In genomic region chr6:141097338-141098122, GRCm38 (mm10) we compare ENCODE assay signal across 22 mouse cellular contexts.
DNase-seq lines count a peak whose midpoint lies in the region; ATAC-seq lines count a peak whose summit lies in the region.
"Had no signal": no experiment of that assay in that cellular context is flagged by ENCODE, and none has a peak within 500 bp of the region (broad histone marks: within the 10 kb centered on the region; RNA-seq: fewer than 3 reads in every experiment).

No protein-coding gene starts in this region.

- no peaks in the 10 kb centered on the region for H3K27me3 ChIP-seq in midbrain, embryonic 10.5 days (ENCODE audit: low read depth, poor library complexity, severe bottlenecking)
- no peaks in the 10 kb centered on the region for H3K27me3 ChIP-seq in midbrain, embryonic 11.5 days (ENCODE audit: control insufficient read depth, insufficient read depth, low read length)
- H3K27me3 ChIP-seq in embryonic facial prominence, embryonic 10.5 days (replicated peaks; ENCODE audit: low read depth, poor library complexity, severe bottlenecking) = no peaks in the 10 kb centered on the region
- no peaks in the 10 kb centered on the region for H3K27me3 ChIP-seq in neural tube, embryonic 12.5 days (replicated peaks)
- H3K27me3 ChIP-seq: heart, embryonic 13.5 days; limb, embryonic 13.5 days; midbrain, embryonic 12.5 days; Patski had no signal

- H3K9me3 ChIP-seq in midbrain, embryonic 10.5 days (replicated peaks) = no peaks in the 10 kb centered on the region
- no peaks in the 10 kb centered on the region for H3K9me3 ChIP-seq in midbrain, embryonic 11.5 days (ENCODE audit: control insufficient read depth, low read length)
- no peaks in the 10 kb centered on the region for H3K9me3 ChIP-seq in embryonic facial prominence, embryonic 10.5 days
- H3K9me3 ChIP-seq in neural tube, embryonic 12.5 days = no peaks in the 10 kb centered on the region
- H3K9me3 ChIP-seq: heart, embryonic 13.5 days; limb, embryonic 13.5 days; midbrain, embryonic 12.5 days had no signal

- no peak overlapping the region for H3K9ac ChIP-seq in midbrain, embryonic 11.5 days (ENCODE audit: low read length)
- no peak overlapping the region for H3K9ac ChIP-seq in neural tube, embryonic 12.5 days
- H3K9ac ChIP-seq: heart, embryonic 13.5 days; limb, embryonic 13.5 days; liver, embryonic 14.5 days; midbrain, embryonic 12.5 days had no signal

- DNase-seq in midbrain, embryonic 10.5 days (ENCODE audit: low spot score) = no peak
- DNase-seq in midbrain, embryonic 11.5 days (ENCODE audit: low spot score, missing footprints) = no peak
- no peak for DNase-seq in embryonic facial prominence, embryonic 10.5 days (ENCODE audit: low spot score)
- peak; percentile 21 for DNase-seq in lung, postnatal 14 days
- DNase-seq in thymus, postnatal 14 days = no peak
- no peak for DNase-seq in adrenal gland, adult 18-20 months (ENCODE audit: low spot score in 2 of 2)
- DNase-seq in gastrocnemius, adult 18-20 months (ENCODE audit: low spot score) = no peak
- DNase-seq: adrenal gland, postnatal 25 days; cerebellum, adult 8-10 months; heart, adult 11 months; heart, postnatal 36 days; kidney, adult 11 months; thymus, postnatal 4 days had no signal

- H3K4me1 ChIP-seq in midbrain, embryonic 10.5 days = peaks cover 8% of the 10 kb centered on the region
- H3K4me1 ChIP-seq in midbrain, embryonic 11.5 days (ENCODE audit: control insufficient read depth, insufficient read depth, low read length) = no peaks in the 10 kb centered on the region
- H3K4me1 ChIP-seq in embryonic facial prominence, embryonic 10.5 days = peaks cover 9% of the 10 kb centered on the region; the same call in 1 of the 2 replicates
- no peaks in the 10 kb centered on the region for H3K4me1 ChIP-seq in neural tube, embryonic 12.5 days
- H3K4me1 ChIP-seq: limb, embryonic 13.5 days; midbrain, embryonic 12.5 days had no signal

- ATAC-seq in midbrain, embryonic 11.5 days (ENCODE audit: low FRiP score) = no peak
- ATAC-seq in neural tube, embryonic 12.5 days (ENCODE audit: low FRiP score, low read depth) = 0 out of 2 replicates have a peak, but pooled peaks have one; percentile 44
- ATAC-seq: activated CD4-positive, CD25-positive, alpha-beta regulatory T cell, adult 4 months; forebrain, embryonic 14.5 days; hindbrain, embryonic 16.5 days; Patski had no signal

- H3K4me3 ChIP-seq in midbrain, embryonic 10.5 days = no peak overlapping the region
- H3K4me3 ChIP-seq in midbrain, embryonic 11.5 days (ENCODE audit: low read depth, low read length) = no peak overlapping the region
- no peak overlapping the region for H3K4me3 ChIP-seq in embryonic facial prominence, embryonic 10.5 days
- H3K4me3 ChIP-seq in neural tube, embryonic 12.5 days = no peak overlapping the region
- H3K4me3 ChIP-seq: heart, embryonic 13.5 days; limb, embryonic 13.5 days; midbrain, embryonic 12.5 days had no signal

- H3K36me3 ChIP-seq in midbrain, embryonic 10.5 days = no peaks in the 10 kb centered on the region
- H3K36me3 ChIP-seq in midbrain, embryonic 11.5 days (ENCODE audit: control insufficient read depth, insufficient read depth, low read length) = no peaks in the 10 kb centered on the region
- H3K36me3 ChIP-seq in embryonic facial prominence, embryonic 10.5 days (replicated peaks) = no peaks in the 10 kb centered on the region
- H3K36me3 ChIP-seq in neural tube, embryonic 12.5 days = no peaks in the 10 kb centered on the region
- H3K36me3 ChIP-seq: heart, embryonic 13.5 days; limb, embryonic 13.5 days; midbrain, embryonic 12.5 days had no signal

- 0 out of 2 replicates have a peak overlapping the region, but pooled peaks have one; percentile 28 for H3K27ac ChIP-seq in midbrain, embryonic 10.5 days (replicated peaks)
- no peak overlapping the region for H3K27ac ChIP-seq in midbrain, embryonic 11.5 days (ENCODE audit: low read depth, low read length)
- H3K27ac ChIP-seq in embryonic facial prominence, embryonic 10.5 days (replicated peaks) = peak overlapping the region; percentile 24; the same call in 1 of the 2 replicates
- H3K27ac ChIP-seq in neural tube, embryonic 12.5 days = no peak overlapping the region
- H3K27ac ChIP-seq: heart, embryonic 13.5 days; limb, embryonic 13.5 days; liver, embryonic 14.5 days; midbrain, embryonic 12.5 days had no signal

- no peak overlapping the region for H3K4me2 ChIP-seq in midbrain, embryonic 11.5 days
- H3K4me2 ChIP-seq in neural tube, embryonic 12.5 days (replicated peaks) = no peak overlapping the region
- H3K4me2 ChIP-seq: heart, embryonic 13.5 days; limb, embryonic 13.5 days; midbrain, embryonic 12.5 days had no signal

- 68% methylated on average over 13 of the region's 13 CpGs for WGBS in midbrain, embryonic 10.5 days
- WGBS in midbrain, embryonic 11.5 days = 61% methylated on average over 13 of the region's 13 CpGs
- WGBS in embryonic facial prominence, embryonic 10.5 days = 62% methylated on average over 13 of the region's 13 CpGs
- WGBS in neural tube, embryonic 12.5 days = 58% methylated on average over 13 of the region's 13 CpGs

Comparison
In these comparisons a context has a peak if more than half of its experiments do, and no peak if none do; other contexts are left out.
1. H3K27ac ChIP-seq: peak in midbrain, embryonic 10.5 days (single experiment) and embryonic facial prominence, embryonic 10.5 days (single experiment); none in midbrain, embryonic 11.5 days (single experiment) and neural tube, embryonic 12.5 days (single experiment).